Mouse (Mus musculus) embryonic facial prominence, embryonic 15.5 days (tissue): ENCODE results near the gene Wnt5b. TPM values are rescaled to one million over a fixed set of nuclear protein-coding genes. Genes with fewer than 3 reads are reported as not detected.

Experiments used
- ATAC-seq: fragments of 200-750 bp; cut with Nextera tagmentation; 2 replicates; pipeline ENCODE4 v1.8.0; 2017; ENCODE audit warnings: low read depth, moderate TSS enrichment; ENCODE audit not compliant: insufficient number of reproducible peaks, low FRiP score, low TSS enrichment
- H3K27ac ChIP-seq: fragments of 300-500 bp; sonication (generic); replicated peaks from 2 replicates; pipeline ENCODE4 v1.5.1; 2015; ENCODE audit warnings: mild to moderate bottlenecking, inconsistent platforms
- H3K27me3 ChIP-seq: fragments of 300-500 bp; sonication (generic); 2 replicates; pipeline ENCODE4 v1.6.1; 2015; ENCODE audit warnings: inconsistent platforms
- H3K36me3 ChIP-seq: fragments of 300-500 bp; sonication (generic); 2 replicates; pipeline ENCODE4 v1.6.1; 2015; ENCODE audit warnings: mild to moderate bottlenecking, inconsistent platforms
- H3K4me1 ChIP-seq: fragments of 300-500 bp; sonication (generic); 2 replicates; pipeline ENCODE4 v1.6.1; 2015; ENCODE audit warnings: inconsistent platforms
- H3K4me2 ChIP-seq: fragments of 300-500 bp; sonication (generic); replicated peaks from 2 replicates; pipeline ENCODE4 v1.6.1; 2015; ENCODE audit warnings: mild to moderate bottlenecking, inconsistent platforms
- H3K4me3 ChIP-seq: fragments of 300-500 bp; sonication (generic); replicated peaks from 2 replicates; pipeline ENCODE4 v1.5.1; 2015; ENCODE audit warnings: mild to moderate bottlenecking, inconsistent platforms
- H3K9ac ChIP-seq: fragments of 300-500 bp; sonication (generic); 2 replicates; pipeline ENCODE4 v1.6.1; 2015; ENCODE audit warnings: inconsistent platforms
- H3K9me3 ChIP-seq: fragments of 300-500 bp; sonication (generic); replicated peaks from 2 replicates; pipeline ENCODE4 v1.6.1; 2016; ENCODE audit warnings: inconsistent platforms
- WGBS: fragments of 180-500 bp; shearing (Covaris S2); methylation state at CpG from one replicate; pipeline ENCODE4 v1.1.7; 2015; 5-methylcytosine and 5-hydroxymethylcytosine counted together
- polyA plus RNA-seq: library from polyadenylated mRNA; unstranded; fragments of >200 nt; fragmentation: Nextera tagmentation; extraction: Ambion mirVana; gene quantifications from 2 replicates; pipeline ENCODE4 v1.2.1, GENCODE M21; 2015

The Wnt5b gene
- polyA plus RNA-seq, 1 experiment from 2014 or later, result 9.8 TPM

- Histone ChIP-seq H3K27me3 (no peaks in the 10 kb centered on the region), H3K36me3 (no peaks in the 10 kb centered on the region), H3K4me1 (peaks cover 24% of the 10 kb centered on the region), H3K4me3 (no peak overlapping the region), H3K4me2 (no peak overlapping the region), H3K9ac (no peak overlapping the region), H3K9me3 (no peaks in the 10 kb centered on the region), H3K27ac (no peak overlapping the region)
- 49% methylated on average over 9 of the region's 9 CpGs for WGBS
- no peak for ATAC-seq
These were observed 42.1 kb downstream of the Wnt5b start for GRCm38 (mm10) chr6:119502031-119502430.

DNA sequence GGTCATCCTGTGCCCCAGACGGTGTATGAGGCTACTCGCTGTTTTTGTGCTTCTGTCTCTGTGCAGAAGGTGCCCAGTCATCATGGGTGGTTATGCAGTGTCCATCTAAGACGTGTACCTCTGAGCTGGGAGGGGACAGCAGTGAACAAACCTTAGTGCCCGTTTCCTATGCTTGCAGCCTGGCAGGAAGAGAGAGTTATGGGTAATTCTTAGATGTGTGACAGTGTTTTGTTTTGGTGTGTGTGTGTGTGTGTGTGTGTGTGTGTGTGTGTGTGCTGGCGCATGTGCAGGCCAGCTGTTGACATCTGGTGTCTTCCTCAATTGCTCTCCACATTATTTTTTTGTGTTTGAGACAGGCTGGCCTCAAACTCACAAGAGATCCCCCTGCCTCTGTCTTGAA, 44.1 kb downstream of the Wnt5b start:
- Histone ChIP-seq H3K4me2 (no peak overlapping the region), H3K4me3 (no peak overlapping the region), H3K36me3 (no peaks in the 10 kb centered on the region), H3K9ac (no peak overlapping the region), H3K4me1 (peaks cover 24% of the 10 kb centered on the region), H3K9me3 (no peaks in the 10 kb centered on the region), H3K27ac (no peak overlapping the region), H3K27me3 (no peaks in the 10 kb centered on the region)
- ATAC-seq, result no peak
- 66% methylated on average over 5 of the region's 5 CpGs for WGBS

- Histone ChIP-seq H3K4me2 (no peak overlapping the region), H3K27me3 (no peaks in the 10 kb centered on the region), H3K36me3 (no peaks in the 10 kb centered on the region), H3K9ac (no peak overlapping the region), H3K4me3 (no peak overlapping the region), H3K27ac (0 out of 2 replicates have a peak overlapping the region, but pooled peaks have one; percentile 28), H3K9me3 (no peaks in the 10 kb centered on the region), H3K4me1 (peaks cover 24% of the 10 kb centered on the region)
- WGBS, result 10% methylated on average over 5 of the region's 5 CpGs
- ATAC-seq, result peak; percentile 73
These were observed 44.9 kb downstream of the Wnt5b start for GRCm38 (mm10) chr6:119499271-119499670.

DNA sequence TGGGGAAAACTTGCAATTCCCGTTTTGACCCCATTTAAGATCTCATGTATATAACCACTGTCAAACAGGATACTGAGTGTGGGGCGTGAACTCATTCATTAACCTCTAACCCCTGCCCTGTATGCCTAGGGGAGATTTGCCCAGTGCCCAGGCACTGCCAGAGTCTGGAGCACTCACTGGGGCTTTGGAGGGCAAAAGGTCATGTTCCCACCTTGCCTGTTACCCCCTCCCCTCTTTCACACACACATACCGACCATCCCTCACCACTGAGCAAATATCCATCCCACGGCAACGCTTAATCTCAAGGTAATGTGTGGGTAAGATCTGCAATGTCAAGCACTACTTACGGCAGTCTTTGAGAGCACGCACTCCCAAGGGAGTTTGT, 51.5 kb downstream of the Wnt5b start:
- no peaks in the 10 kb centered on the region for H3K36me3 ChIP-seq
- H3K4me1 ChIP-seq, result peaks cover 17% of the 10 kb centered on the region
- no peak overlapping the region for H3K27ac ChIP-seq
- 50% methylated on average over 7 of the region's 7 CpGs for WGBS
- H3K27me3 ChIP-seq, result no peaks in the 10 kb centered on the region
- ATAC-seq, result no peak
- no peak overlapping the region for H3K9ac ChIP-seq
- H3K4me2 ChIP-seq, result no peak overlapping the region
- no peak overlapping the region for H3K4me3 ChIP-seq
- no peaks in the 10 kb centered on the region for H3K9me3 ChIP-seq

DNA sequence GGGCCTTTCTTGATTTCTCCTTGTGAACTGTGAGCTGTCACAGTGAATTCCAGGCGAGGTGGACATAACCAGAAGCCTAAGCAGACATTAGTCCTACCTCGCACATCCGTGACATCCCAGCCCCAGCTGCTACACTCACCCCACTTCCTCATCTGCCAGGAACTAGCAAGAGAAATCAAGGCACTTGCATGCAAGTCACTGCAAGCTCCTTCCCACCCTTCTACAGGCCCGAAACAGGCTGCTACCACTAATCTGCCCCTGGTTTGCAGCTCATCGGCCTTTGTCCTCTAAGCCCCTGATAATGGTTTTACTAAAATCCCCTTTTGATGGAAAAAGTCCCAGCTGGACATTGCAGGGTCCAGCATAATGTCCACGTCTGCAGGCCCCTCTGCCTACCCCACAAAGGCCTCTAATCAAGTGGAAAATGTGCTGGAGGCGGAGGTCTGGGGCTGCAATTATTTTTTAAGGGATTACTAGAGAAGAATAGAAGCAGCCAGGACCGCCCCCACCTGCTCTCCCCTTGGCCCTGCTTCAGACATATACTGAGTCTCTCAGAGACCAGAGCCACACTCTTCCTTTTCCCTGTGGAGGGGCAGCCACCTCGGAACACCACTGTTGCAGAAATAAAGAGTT, 52.0 kb downstream of the Wnt5b start:
- Histone ChIP-seq H3K27ac (no peak overlapping the region), H3K4me1 (peaks cover 17% of the 10 kb centered on the region), H3K9ac (no peak overlapping the region), H3K9me3 (no peaks in the 10 kb centered on the region), H3K4me3 (no peak overlapping the region), H3K4me2 (no peak overlapping the region), H3K27me3 (no peaks in the 10 kb centered on the region), H3K36me3 (no peaks in the 10 kb centered on the region)
- WGBS, result 51% methylated on average over 9 of the region's 9 CpGs
- ATAC-seq, result no peak

GRCm38 (mm10) chr6:119491006-119491405, 53.1 kb downstream of the Wnt5b start:
- peak overlapping the region; percentile 21 for H3K4me3 ChIP-seq
- peak overlapping the region; percentile 46 for H3K4me2 ChIP-seq
- no peak for ATAC-seq

DNA sequence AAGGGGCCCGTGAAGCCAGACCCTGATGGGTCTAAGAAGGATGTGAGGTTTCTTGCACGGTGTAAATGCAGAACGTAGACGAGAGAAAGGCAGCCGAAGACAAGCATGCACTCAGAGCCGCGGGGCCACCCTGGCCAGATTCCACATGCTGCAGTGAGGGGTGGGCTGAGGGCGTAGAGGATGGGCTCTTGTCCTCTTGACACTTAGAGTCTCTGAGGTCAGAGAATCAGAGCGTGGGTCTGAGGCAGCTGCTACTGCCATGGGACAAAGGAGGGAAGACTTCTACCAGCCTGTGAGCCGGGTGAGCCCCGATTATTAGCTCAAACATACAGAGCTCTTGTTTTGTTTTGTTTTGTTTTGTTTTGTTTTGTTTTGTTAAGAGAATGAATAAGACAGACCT, 53.6 kb downstream of the Wnt5b start:
- Histone ChIP-seq H3K4me2 (peak overlapping the region; percentile 46), H3K36me3 (no peaks in the 10 kb centered on the region), H3K9me3 (no peaks in the 10 kb centered on the region), H3K27me3 (no peaks in the 10 kb centered on the region), H3K9ac (no peak overlapping the region), H3K4me3 (peak overlapping the region; percentile 21), H3K27ac (0 out of 2 replicates have a peak overlapping the region, but pooled peaks have one; percentile 22), H3K4me1 (peaks cover 19% of the 10 kb centered on the region)
- no peak for ATAC-seq
- 20% methylated on average over 11 of the region's 11 CpGs for WGBS

More at GRCm38 (mm10) chr6:119491006-119491405, 53.1 kb downstream of the Wnt5b start:
- Histone ChIP-seq H3K4me1 (peaks cover 17% of the 10 kb centered on the region), H3K36me3 (no peaks in the 10 kb centered on the region), H3K9me3 (no peaks in the 10 kb centered on the region), H3K9ac (no peak overlapping the region), H3K27ac (no peak overlapping the region), H3K27me3 (no peaks in the 10 kb centered on the region)
- WGBS, result 29% methylated on average over 11 of the region's 11 CpGs

GRCm38 (mm10) chr6:119489765-119490164, 54.4 kb downstream of the Wnt5b start:
- Histone ChIP-seq H3K9ac (no peak overlapping the region), H3K27ac (no peak overlapping the region), H3K4me1 (peaks cover 21% of the 10 kb centered on the region), H3K27me3 (no peaks in the 10 kb centered on the region), H3K4me2 (peak overlapping the region; percentile 46), H3K9me3 (no peaks in the 10 kb centered on the region), H3K36me3 (no peaks in the 10 kb centered on the region), H3K4me3 (peak overlapping the region; percentile 21)
- WGBS, result 4% methylated on average over 5 of the region's 5 CpGs
- no peak for ATAC-seq

DNA sequence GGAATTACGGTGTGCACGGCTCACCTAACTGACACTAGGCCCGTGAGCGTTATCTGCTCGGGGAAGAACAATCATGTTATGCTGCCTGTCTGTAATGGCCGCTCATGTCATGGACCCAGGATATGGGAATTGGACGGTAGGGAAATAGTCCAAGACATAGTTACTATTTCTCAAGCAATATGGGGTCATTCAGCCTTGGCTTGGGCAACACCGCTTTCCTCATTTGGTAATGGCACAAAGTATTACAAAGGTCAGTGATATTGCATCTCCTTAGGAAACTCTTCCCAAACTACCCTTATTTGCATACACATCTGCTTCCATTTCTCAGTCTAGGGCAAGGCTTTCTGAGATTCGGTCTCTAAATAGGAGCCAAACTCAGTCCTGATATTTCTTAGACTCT, 56.5 kb downstream of the Wnt5b start:
- 82% methylated on average over 9 of the region's 9 CpGs for WGBS

GRCm38 (mm10) chr6:119487085-119487458, 57.1 kb downstream of the Wnt5b start:
- 92% methylated on average over 7 of the region's 7 CpGs for WGBS

More for the DNA sequence above, 56.5 kb downstream of the Wnt5b start:
- Histone ChIP-seq H3K4me2 (no peak overlapping the region), H3K9ac (no peak overlapping the region), H3K4me1 (peaks cover 32% of the 10 kb centered on the region), H3K9me3 (no peaks in the 10 kb centered on the region), H3K27me3 (no peaks in the 10 kb centered on the region), H3K27ac (no peak overlapping the region), H3K4me3 (no peak overlapping the region), H3K36me3 (no peaks in the 10 kb centered on the region; the same call in 1 of the 2 replicates)
- ATAC-seq, result no peak

DNA sequence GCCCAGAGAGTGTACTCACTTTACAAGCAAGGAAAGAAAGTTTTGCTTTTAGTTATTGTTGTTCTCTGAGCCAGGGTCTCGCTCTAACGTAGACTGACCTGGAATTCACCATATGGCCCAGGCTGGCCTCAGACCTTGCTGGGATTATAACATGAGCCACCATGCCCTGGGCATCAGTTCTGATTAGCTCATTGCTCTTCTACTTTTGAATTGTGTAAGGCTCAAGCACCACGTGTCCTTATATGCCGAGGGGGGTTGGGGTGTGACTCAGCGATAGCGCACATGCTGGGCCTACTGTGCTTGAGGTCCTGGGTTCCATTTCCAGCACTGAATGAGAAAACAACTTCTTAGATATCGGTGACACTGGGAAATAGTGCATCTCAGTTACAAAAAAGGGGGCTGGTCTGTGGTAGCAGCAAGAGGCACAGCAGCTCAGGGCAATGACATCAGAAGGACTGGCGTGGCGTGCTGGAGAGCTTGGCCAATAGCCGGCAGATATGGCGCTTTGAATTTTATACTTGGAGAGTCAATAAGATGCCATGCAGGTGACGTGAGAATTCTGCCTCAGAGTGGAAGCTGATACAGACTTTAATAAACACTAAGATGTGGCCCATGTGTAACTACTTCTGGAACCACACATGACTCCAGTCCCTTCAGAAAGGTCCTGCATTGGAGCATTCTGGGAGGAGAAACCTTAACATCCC, 57.6 kb downstream of the Wnt5b start:
- WGBS, result 75% methylated on average over 12 of the region's 12 CpGs
- no peaks in the 10 kb centered on the region; the same call in 1 of the 2 replicates for H3K36me3 ChIP-seq
- H3K27ac ChIP-seq, result no peak overlapping the region
- no peak overlapping the region for H3K4me2 ChIP-seq
- peaks cover 35% of the 10 kb centered on the region for H3K4me1 ChIP-seq
- H3K4me3 ChIP-seq, result no peak overlapping the region
- no peaks in the 10 kb centered on the region for H3K9me3 ChIP-seq
- no peak for ATAC-seq
- H3K9ac ChIP-seq, result no peak overlapping the region
- no peaks in the 10 kb centered on the region for H3K27me3 ChIP-seq

More at GRCm38 (mm10) chr6:119487085-119487458, 57.1 kb downstream of the Wnt5b start:
- Histone ChIP-seq H3K4me1 (peaks cover 33% of the 10 kb centered on the region), H3K36me3 (no peaks in the 10 kb centered on the region; the same call in 1 of the 2 replicates), H3K4me3 (no peak overlapping the region), H3K9ac (no peak overlapping the region), H3K9me3 (no peaks in the 10 kb centered on the region), H3K4me2 (no peak overlapping the region), H3K27ac (no peak overlapping the region), H3K27me3 (no peaks in the 10 kb centered on the region)
- ATAC-seq, result no peak
